Mouse (Mus musculus): ENCODE measurements around the gene St3gal6. TPM values are rescaled to one million over a fixed set of nuclear protein-coding genes. Genes with fewer than 3 reads are reported as not detected.

The St3gal6 gene
- total RNA-seq (2021): 22.6 and 24.6 TPM in 2 replicates
- long read RNA-seq, full-length matches to known transcripts: 2 of 9 reads
- long read RNA-seq, partial matches to known transcripts: 3 of 9 reads
- long read RNA-seq, other reads (novel, unspliced or antisense): 4 of 9 reads

GRCm38 (mm10) chr16:58523972-58524850 lies at the start of gene St3gal6:
Gene St3gal6, minus strand, starts transcription at chr16:58524243.
- DNase-seq: no peak

DNA sequence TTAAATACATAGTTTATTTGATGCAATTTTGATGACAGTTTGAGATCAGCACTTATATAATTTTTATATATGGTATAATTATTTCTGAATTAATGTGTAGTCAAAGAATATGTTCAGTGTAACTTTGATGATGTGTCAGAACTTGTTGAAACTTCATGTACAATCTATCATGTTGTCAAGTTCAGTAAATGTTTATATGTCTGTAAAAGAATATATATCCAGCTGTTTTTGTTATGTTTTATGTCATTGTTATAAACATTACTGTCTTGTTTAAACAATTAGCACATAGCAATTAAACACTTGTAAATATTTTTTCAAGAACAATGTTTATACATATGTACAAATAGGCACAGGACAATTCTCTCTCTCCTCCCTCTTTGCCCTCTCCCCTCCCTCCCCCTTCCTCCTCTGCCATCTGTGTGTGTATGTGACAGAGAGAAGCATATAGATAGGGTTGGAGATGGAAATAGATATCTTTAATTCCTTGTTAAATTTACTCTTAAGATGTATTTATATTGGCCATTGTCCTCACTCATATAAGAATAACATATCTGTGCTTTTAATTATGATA lies 46.7 kb upstream of the St3gal6 start:
- no peak for DNase-seq

GRCm38 (mm10) chr16:58561196-58561595 lies 37.2 kb upstream of the St3gal6 start:
- no peak for DNase-seq

GRCm38 (mm10) chr16:58556067-58556830 lies 32.2 kb upstream of the St3gal6 start:
- no peak for DNase-seq

DNA sequence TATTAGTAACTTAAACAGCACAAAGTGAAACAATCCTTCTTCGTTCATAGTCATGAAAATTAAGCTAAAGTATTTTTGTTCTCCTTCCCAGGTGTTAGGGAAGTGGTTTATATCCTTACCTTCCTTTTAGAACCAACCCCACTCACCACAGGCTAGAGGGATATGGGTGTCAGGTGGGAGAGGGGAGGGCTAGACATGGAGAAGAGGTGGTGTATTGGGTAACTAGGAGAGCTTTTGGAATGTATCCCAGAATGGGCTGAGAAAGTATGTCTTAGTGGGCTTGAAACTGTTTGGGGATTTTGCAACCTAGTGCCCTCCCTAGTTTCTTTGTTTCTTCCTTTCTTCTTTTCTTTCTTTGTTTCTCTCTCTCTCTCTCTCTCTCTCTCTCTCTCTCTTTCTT lies 30.6 kb upstream of the St3gal6 start:
- no peak for DNase-seq

GRCm38 (mm10) chr16:58548042-58548441 lies 24.0 kb upstream of the St3gal6 start:
- no peak for DNase-seq

DNA sequence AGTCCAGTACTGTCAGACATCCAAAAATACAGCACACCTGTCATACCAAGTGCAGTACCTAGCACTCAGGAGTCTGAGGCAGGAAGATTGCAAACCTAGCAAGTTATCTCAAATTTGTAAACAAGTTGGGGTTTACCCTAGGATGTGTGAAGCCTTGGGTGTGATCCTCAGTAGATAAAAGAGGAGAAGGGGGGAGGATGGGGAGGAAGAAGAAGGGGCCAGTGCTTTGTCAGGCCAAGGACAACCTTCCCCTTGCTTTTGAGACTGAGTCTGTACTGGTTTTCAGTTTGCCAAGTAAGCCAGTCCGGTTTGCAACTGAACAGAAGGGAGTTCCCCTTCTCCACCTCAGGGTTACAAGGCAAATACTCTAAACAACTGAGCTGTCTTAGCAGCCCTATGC lies 22.1 kb upstream of the St3gal6 start:
- DNase-seq: no peak

GRCm38 (mm10) chr16:58539490-58539889 lies 15.4 kb upstream of the St3gal6 start:
- DNase-seq: no peak

GRCm38 (mm10) chr16:58539011-58539410 lies 15.0 kb upstream of the St3gal6 start:
- DNase-seq: no peak

DNA sequence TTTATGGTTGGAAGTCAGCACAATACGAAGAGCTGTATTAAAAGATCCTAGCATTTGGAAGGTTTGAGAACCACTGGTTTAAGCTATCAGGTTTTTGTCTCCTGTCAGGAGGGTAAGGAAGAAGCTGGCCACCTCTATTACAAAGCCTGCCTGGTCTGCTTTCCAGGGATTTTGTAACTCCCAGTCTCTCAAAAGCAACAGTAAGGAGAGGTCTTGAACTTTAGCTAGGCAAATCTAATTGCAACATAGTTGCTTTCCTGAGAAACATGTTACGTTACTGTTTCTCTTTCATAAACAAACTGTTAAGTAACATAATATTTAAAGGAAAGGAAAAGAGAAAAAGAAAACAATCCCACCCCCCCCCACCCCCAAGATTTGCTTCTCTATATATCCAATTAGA lies 12.0 kb upstream of the St3gal6 start:
- no peak for DNase-seq

GRCm38 (mm10) chr16:58535236-58535635 lies 11.2 kb upstream of the St3gal6 start:
- DNase-seq: no peak

DNA sequence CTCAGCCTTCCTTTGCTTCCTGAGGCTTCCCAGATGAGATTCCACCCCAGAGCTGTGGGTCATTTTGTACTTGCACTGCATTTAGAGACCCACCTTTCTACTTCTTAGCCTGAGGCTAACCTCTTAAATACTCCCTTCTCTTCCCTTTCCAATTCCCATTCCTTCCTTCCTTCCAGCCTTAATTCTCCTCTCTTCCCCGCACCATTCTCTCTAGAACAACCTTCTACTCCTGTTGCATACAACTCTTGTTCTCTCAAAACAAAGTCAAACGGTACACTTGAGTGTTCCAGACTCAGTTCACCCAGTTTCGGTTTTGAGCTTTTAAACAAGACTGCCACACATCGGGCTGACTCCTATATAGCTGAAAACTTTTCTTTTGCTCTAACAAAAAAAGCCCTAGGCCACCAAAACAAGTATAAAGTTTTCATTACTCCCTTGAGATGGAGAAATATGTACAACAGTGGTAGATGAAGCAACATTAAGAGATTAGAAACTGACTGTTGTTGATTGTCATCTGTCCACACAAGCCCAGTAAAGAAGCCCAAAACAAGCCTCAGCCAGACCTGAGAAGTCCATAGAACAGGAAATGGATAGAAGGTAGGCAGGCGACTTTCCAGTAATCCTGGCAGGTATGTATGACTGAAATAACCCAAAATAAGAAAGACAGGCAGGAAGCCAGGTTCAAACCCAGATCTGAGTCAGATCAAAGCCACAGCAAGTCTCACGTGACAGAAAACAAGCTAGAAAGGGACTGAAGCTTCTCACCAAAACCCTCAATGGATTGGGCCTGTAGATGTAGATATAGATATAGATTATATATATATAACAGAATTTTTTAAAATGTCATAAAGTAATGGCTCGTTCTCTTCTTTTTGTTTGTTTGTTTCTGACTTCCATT lies 10.5 kb upstream of the St3gal6 start:
- DNase-seq: no peak

DNA sequence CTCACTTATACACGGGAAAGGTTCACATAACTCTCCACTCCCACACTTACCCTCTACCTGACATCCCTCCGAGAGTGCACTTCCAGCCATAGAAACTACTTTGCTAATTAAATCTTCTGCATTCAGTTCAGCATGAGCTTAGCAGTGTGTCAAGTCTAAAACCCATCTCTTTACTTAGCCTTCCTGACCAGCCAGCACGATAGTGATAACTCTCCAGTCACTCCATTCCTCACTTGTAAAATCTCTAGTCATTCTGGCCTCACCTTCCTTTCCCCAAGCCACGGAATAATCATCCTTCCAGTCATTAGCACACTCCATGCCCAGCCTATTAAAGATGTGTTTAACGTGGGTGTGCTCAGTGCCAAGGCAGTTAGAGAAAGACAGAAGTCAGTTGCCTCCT lies 9.7 kb upstream of the St3gal6 start:
- no peak for DNase-seq

DNA sequence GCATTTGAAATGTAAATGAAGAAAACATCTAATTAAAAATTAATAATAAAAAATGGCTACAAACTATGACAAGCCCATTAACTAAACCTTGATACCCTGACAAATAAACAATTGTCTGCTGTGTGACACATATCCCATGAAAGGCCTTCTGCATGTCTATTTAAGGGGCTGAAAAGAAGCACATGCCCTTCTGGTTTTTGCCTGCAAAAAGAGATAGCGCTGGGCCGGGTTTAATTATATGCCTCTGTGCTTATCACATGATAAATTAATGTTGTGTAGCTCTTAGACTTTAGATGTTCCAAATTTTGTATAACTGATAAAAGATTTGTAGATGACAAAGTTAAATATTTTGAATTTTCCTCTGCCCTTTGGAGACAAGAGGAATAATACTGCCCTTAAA lies 9.2 kb upstream of the St3gal6 start:
- no peak for DNase-seq

DNA sequence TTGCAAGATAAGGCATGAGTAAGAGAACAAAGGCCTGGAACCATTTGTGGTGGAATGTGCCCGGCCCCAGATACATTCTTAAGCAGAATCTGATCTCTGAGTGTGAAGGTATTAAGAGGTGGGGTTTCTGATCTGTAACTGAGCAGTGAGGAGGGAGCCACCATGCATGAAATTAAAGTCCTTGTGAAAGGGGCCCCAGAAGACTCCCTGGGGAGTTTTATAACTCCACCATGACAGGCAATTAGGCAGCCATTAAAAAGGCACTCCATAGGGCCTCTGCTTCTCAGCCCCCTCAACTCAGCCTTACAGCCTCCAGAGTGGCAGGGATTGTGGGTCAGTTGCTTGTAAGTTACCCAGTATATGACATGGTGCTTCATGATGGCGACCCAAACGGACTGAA lies 8.5 kb upstream of the St3gal6 start:
- DNase-seq: no peak

- DNase-seq: no peak
Measured at GRCm38 (mm10) chr16:58527817-58528216, 3.8 kb upstream of the St3gal6 start.

GRCm38 (mm10) chr16:58526729-58527128 lies 2.7 kb upstream of the St3gal6 start:
- no peak for DNase-seq

DNA sequence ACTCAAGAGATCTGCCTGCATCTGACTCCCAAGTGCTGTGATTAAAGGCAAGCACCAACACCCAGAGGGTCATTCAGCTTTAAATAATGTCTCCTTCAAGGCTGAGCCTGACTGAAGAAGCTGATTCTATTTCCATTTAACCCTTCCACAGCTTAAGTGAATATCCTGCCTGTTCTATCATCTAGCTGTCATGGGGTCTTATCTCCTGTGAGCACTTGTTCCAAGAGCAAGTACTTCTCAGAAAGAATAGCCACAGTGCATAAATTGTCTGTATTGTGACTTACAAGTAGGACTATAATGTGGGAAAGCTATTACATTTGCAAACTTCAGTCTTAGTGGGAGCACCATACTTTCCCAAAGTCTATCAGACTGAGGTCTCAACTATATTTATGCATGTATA lies 1.8 kb upstream of the St3gal6 start:
- no peak for DNase-seq

GRCm38 (mm10) chr16:58523044-58523859 lies 791 bp downstream of the St3gal6 start:
- peak; percentile 64 for DNase-seq

- no peak for DNase-seq
Measured at GRCm38 (mm10) chr16:58522677-58523043, 1.4 kb downstream of the St3gal6 start.

DNA sequence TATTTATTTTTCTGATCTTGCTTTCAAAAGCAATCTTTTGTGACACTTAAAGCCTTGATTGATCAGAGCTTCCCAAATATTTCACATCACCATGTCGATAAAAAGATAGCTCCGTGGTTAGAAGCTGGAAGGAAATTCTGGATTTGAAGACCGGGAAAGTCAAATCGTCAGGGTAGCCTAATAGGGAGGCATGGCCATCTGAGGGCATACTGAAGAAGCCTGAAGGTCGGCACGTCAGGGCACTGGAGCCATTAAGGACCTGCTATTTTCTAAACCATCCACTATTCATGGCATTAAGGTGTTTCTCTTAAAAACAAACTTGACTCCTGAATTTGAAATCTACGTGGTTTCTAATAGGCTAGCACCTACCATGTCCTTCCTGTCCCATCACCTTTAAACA lies 2.1 kb downstream of the St3gal6 start:
- no peak for DNase-seq

Data from adrenal gland, postnatal 25 days (tissue).